Mouse (Mus musculus): ENCODE results near the gene BC035044.
"Not testable (repeated sequence)": the region's sequence is repeated elsewhere in the genome, so short reads cannot be mapped to it uniquely, and the experiment has no call there.

The BC035044 gene

GRCm38 (mm10) chr6:128849902-128850301 is 41.0 kb downstream of the BC035044 start:
- DNase-seq, result peak; percentile 41 to 65

GRCm38 (mm10) chr6:128847401-128847800 is 43.5 kb downstream of the BC035044 start:
- no peak for DNase-seq

GRCm38 (mm10) chr6:128845998-128846542 is 44.9 kb downstream of the BC035044 start:
- DNase-seq, result no peak

GRCm38 (mm10) chr6:128845319-128845979 is 45.5 kb downstream of the BC035044 start:
- DNase-seq, result peak; percentile 89 to 94

GRCm38 (mm10) chr6:128844586-128845080 is 46.3 kb downstream of the BC035044 start:
- DNase-seq, result peak in 1 of 2 experiments; percentile 33

- peak; percentile 33 for DNase-seq
These were observed 46.8 kb downstream of the BC035044 start for GRCm38 (mm10) chr6:128844131-128844530.

- peak; percentile 65 to 67 for DNase-seq
These were observed 47.4 kb downstream of the BC035044 start for GRCm38 (mm10) chr6:128843479-128843992.

GRCm38 (mm10) chr6:128842945-128843478 is 47.9 kb downstream of the BC035044 start:
- DNase-seq, result peak; percentile 93 to 97

- peak in 1 of 2 experiments; percentile 90 for DNase-seq
These were observed 48.5 kb downstream of the BC035044 start for GRCm38 (mm10) chr6:128842356-128842944.

GRCm38 (mm10) chr6:128841327-128842089 is 49.4 kb downstream of the BC035044 start:
- peak in 1 of 2 experiments; percentile 15 for DNase-seq

GRCm38 (mm10) chr6:128840669-128841068 is 50.3 kb downstream of the BC035044 start:
- DNase-seq, result not testable (repeated sequence)

- peak; percentile 31 to 40 for DNase-seq
These were observed 51.0 kb downstream of the BC035044 start for GRCm38 (mm10) chr6:128839921-128840320.

GRCm38 (mm10) chr6:128839266-128839771 is 51.6 kb downstream of the BC035044 start:
- peak; percentile 90 to 91 for DNase-seq

- peak; percentile 89 for DNase-seq
These were observed 52.3 kb downstream of the BC035044 start for GRCm38 (mm10) chr6:128838342-128839265.

- peak; percentile 50 to 52 for DNase-seq
These were observed 53.2 kb downstream of the BC035044 start for GRCm38 (mm10) chr6:128837454-128838341.

GRCm38 (mm10) chr6:128836955-128837334 is 54.0 kb downstream of the BC035044 start:
- DNase-seq, result no peak

GRCm38 (mm10) chr6:128836191-128836954 is 54.6 kb downstream of the BC035044 start:
- no peak for DNase-seq

- no peak for DNase-seq
These were observed 55.4 kb downstream of the BC035044 start for GRCm38 (mm10) chr6:128835571-128835970.

- no peak for DNase-seq
These were observed 57.9 kb downstream of the BC035044 start for GRCm38 (mm10) chr6:128833046-128833445.
